Mouse (Mus musculus) macrophage (primary cell): ENCODE data around the gene Vil1. TPM values are rescaled to one million over a fixed set of nuclear protein-coding genes. Genes with fewer than 3 reads are reported as not detected.

Experiments used
- H3K27ac ChIP-seq: fragments of 350-480 bp; formaldehyde crosslinking; 2 replicates; pipeline ENCODE4 v1.9.0; 2021
- H3K36me3 ChIP-seq: fragments of 350-480 bp; formaldehyde crosslinking; 2 replicates; pipeline ENCODE4 v1.9.0; 2021; ENCODE audit errors: inconsistent target
- H3K4me3 ChIP-seq: fragments of 350-480 bp; formaldehyde crosslinking; 2 replicates; pipeline ENCODE4 v1.9.0; 2021; ENCODE audit errors: inconsistent target
- H3K79me2 ChIP-seq: fragments of 350-480 bp; formaldehyde crosslinking; 2 replicates; pipeline ENCODE4 v1.9.0; 2021; ENCODE audit errors: inconsistent target
- WGBS: methylation state at CpG from one replicate; pipeline ENCODE4 v1.1.7; 2026; ENCODE audit warnings: inconsistent platforms; ENCODE audit not compliant: missing documents; 5-methylcytosine and 5-hydroxymethylcytosine counted together
- polyA plus RNA-seq: library from polyadenylated mRNA; stranded (reverse); fragments of 250-400 nt; gene quantifications from 3 replicates; pipeline ENCODE4 v1.2.4, GENCODE M21; 2018; ENCODE audit warnings: inconsistent platforms

Vil1 gene
- polyA plus RNA-seq, 1 experiment from 2014 or later: 0.04 TPM

DNA sequence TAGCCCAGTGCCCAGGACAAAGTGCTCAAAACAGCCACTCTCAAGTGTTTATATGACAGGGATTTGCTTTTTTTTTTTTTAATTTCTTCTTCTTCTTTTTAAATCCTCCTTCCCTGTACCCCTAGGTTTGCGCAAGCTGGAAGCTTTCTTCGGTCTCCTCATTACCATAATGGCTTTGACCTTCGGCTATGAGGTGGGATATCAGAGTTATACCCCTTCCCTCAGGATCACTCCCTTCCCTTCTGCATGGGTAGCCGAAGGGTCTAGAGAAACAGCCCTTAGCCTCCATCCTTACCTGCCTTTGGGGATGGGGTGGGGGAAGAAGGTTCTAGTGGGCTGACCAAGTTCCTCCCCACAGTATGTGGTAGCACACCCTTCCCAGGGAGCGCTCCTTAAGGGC, 28.7 kb upstream of the Vil1 start:
- 70% methylated on average over 5 of the region's 5 CpGs for WGBS
- Histone ChIP-seq H3K4me3 (no peak overlapping the region), H3K36me3 (peaks cover 35% of the 10 kb centered on the region), H3K79me2 (peaks cover 25% of the 10 kb centered on the region), H3K27ac (no peak overlapping the region)

DNA sequence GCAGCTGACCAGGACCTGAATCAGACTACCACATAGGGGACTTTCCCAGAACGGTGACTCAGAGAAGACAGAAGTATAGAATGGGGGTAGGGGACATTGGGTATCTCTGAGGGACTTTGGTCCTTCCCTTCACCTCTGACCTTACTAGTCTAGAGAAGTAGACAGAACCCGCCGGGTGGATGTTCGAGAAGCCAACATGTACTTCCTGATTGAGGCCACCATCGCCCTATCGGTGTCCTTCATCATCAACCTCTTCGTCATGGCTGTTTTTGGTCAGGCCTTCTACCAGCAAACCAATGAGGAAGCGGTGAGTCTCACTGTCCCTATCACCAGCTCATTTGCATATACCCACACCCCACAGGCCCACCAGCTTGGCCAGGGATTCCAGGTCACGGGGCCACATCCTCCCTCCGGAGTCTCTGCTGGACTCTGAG, 27.6 kb upstream of the Vil1 start:
- Histone ChIP-seq H3K36me3 (peaks cover 37% of the 10 kb centered on the region), H3K27ac (no peak overlapping the region), H3K79me2 (peaks cover 14% of the 10 kb centered on the region; the same call in 1 of the 2 replicates), H3K4me3 (no peak overlapping the region)
- WGBS: 47% methylated on average over 10 of the region's 10 CpGs

DNA sequence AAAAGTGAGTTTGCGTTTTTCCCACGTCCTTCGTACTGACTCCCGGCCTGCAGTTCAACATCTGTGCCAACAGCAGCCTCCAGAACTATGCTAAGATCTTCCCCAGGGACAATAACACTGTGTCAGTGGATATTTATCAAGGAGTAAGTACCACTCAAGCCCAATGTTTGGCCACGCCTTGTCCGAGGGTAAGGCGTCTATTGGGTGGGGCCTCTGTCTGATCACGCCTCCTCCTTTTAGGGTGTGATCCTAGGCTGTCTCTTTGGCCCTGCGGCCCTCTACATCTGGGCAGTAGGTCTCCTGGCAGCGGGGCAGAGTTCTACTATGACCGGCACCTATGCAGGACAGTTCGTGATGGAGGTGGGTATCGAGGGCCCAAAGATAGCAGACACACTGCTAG, 25.8 kb upstream of the Vil1 start:
- peaks cover 33% of the 10 kb centered on the region for H3K36me3 ChIP-seq
- H3K4me3 ChIP-seq: no peak overlapping the region
- 92% methylated on average over 13 of the region's 13 CpGs for WGBS
- no peaks in the 10 kb centered on the region for H3K79me2 ChIP-seq
- H3K27ac ChIP-seq: no peak overlapping the region

DNA sequence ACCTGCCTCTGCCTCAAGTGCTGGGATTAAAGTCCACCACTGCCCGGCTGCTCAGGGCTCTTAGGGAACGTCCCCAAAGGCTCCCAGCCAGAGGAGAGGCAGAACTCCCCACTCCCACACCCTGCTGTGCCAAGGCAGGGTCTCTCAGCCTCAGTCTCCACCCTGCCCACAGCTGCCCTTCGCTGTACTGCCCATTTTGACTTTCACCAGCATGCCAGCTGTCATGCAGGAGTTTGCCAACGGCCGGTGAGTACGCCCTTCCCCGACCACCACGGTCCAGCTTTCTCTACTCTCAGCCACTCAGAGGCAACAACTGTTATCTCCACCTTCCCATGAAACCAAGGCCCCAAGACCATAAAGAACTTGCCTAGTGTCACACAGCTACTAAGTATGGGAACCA, 24.7 kb upstream of the Vil1 start:
- 95% methylated on average over 8 of the region's 8 CpGs for whole genome bisulfite sequencing
- H3K4me3 ChIP-seq: no peak overlapping the region

DNA sequence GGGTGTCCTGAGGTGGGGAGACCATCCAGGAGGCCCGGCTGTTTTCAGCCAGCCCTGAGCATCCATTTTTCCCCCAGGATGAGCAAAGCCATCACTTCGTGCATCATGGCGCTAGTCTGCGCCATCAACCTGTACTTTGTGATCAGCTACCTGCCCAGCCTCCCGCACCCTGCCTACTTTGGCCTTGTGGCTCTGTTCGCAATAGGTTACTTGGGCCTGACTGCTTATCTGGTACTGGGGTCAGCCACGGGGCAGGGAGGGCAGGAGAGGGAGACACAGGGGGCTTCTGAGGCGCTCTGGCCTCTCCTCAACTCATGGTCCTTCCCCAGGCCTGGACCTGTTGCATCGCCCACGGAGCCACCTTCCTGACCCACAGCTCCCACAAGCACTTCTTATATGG, 24.1 kb upstream of the Vil1 start:
- no peak overlapping the region for H3K4me3 ChIP-seq
- H3K27ac ChIP-seq: no peak overlapping the region
- 92% methylated on average over 10 of the region's 10 CpGs for WGBS
- H3K36me3 ChIP-seq: peaks cover 33% of the 10 kb centered on the region
- H3K79me2 ChIP-seq: no peaks in the 10 kb centered on the region

More for the DNA sequence above, 24.7 kb upstream of the Vil1 start:
- H3K36me3 ChIP-seq: peaks cover 33% of the 10 kb centered on the region
- no peaks in the 10 kb centered on the region for H3K79me2 ChIP-seq
- no peak overlapping the region for H3K27ac ChIP-seq

DNA sequence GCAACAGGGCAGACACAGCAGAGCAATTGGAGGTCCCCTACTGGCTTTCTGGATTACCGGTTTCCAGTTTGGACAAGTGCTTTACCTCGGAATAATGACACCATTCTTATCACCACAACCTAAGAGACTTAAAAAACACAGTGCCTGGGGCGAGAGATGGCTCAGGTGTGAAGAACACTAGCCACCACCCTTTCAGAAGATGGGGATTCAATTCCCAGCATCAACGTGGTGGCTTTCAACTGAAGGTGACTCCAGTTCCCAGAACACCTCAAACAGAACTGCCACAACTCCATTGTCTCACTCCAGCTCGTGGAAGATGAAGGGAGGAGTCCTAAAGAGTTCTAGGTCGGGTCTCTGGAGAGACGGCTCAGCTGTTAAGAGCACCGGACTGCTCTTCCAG, 23.6 kb upstream of the Vil1 start:
- H3K27ac ChIP-seq: no peak overlapping the region
- no peak overlapping the region for H3K4me3 ChIP-seq
- H3K79me2 ChIP-seq: no peaks in the 10 kb centered on the region
- WGBS: 92% methylated on average over 6 of the region's 8 CpGs
- peaks cover 33% of the 10 kb centered on the region for H3K36me3 ChIP-seq

DNA sequence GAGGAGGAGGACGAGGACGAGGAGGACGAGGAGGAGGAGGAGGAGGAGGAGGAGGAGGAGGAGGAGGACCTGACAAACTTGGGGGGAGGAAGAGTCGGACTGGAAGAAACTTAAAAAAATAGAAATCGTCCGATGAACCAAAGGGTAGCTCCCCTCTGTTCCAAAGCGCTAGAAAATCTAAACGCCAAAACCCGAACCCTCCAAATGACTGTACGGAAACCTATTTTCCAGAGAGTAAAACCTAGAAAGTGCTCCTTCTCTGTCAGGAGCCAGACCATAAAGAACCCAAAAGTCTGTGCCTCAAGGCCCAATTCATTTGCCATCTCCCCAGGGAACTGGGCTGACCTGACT, 22.8 kb upstream of the Vil1 start:
- 52% methylated on average over 6 of the region's 10 CpGs for WGBS
- Histone ChIP-seq H3K27ac (peak overlapping the region; percentile 88), H3K79me2 (no peaks in the 10 kb centered on the region), H3K4me3 (peak overlapping the region; percentile 36), H3K36me3 (peaks cover 33% of the 10 kb centered on the region)

DNA sequence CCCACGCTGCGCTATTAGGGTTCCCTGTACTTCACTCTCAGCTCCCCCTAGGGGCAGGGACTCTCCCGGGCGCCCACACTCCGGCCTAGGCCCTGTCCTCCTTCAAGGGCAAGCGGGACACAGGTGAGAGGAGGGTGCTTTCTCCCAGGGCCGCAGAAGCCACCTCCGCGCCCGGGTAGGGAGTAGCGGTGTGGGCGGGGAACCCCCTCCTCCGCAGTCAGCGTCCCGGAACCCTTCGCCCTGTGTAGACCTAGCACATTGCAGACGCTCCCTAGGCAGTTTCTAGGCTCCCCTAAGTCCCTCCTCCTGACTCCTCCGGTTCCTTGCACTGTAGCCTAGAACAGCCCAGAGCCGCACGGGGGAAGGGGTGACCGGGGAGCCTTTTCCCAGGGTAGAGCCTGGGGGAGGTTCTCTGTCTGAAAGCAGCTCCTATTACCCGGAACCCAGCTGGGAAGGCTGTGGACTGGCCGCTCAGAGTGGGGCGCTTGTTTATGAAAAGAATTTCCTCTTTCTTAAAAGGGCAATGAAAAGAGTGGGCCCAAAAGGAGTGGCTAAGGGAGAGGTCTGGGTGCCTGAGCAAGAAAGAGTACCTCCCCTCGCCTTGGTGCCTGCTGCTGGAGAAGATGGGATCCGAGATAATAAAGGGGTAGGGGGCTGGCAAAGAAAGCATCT, 22.3 kb upstream of the Vil1 start:
- peaks cover 31% of the 10 kb centered on the region for H3K36me3 ChIP-seq
- H3K4me3 ChIP-seq: peak overlapping the region; percentile 36
- peak overlapping the region; percentile 88 for H3K27ac ChIP-seq
- no peaks in the 10 kb centered on the region for H3K79me2 ChIP-seq
- WGBS: 1% methylated on average over 25 of the region's 26 CpGs

DNA sequence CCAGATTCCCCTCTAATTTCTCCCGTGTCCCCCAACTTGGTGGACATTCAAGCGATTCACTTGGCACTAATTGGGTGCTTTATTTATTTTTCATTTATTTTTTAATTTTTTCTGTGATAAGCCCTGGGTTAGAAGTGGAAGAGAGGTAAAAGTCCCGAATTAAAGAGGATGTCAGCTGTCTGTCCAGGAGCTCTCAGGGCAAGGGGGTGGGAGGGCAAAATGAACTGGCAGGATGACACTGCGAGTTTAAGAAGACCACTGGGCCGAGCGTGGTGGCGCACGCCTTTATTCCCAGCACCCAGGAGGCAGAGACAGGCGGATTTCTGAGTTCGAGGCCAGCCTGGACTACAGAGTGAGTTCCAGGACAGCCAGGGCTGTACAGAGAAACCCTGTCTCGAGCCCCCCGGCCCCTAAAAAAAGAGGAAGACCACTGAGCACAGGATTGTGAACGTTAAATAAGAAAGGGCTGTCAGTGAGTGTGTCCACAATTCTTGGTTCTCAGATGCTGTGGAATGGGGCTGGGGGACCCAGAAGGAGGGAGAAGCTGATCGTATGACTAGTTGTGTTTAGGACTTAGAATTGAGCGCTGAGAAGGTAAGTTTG, 21.7 kb upstream of the Vil1 start:
- peaks cover 4% of the 10 kb centered on the region for H3K79me2 ChIP-seq
- 31% methylated on average over 15 of the region's 15 CpGs for WGBS
- peak overlapping the region; percentile 36 for H3K4me3 ChIP-seq
- peak overlapping the region; percentile 88 for H3K27ac ChIP-seq
- H3K36me3 ChIP-seq: peaks cover 27% of the 10 kb centered on the region

DNA sequence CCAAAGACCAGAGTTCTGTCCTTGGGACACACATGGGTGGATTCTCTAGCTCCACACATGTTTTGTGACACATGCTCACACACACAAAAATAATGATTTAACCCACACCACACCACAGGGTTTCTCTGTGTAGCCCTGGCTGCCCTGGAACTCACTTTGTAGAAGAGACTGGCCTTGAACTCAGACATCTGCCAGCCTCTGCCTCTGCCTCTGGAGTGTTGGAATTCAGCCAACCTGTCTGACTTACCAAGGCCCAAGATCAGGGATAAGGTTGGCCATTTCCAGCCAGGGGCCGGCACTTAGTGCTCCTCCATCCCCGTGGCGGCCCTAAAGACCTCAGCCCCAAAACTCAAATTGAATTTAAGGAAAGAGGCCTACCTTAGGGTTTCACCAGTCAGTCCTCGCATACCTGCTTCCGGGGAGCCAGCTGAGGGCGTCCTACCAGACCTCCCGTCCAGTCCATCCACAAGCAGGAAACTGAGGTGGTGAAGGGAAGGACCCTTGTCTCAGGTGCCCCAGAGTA, 20.7 kb upstream of the Vil1 start:
- H3K36me3 ChIP-seq: peaks cover 21% of the 10 kb centered on the region
- H3K27ac ChIP-seq: no peak overlapping the region
- H3K79me2 ChIP-seq: peaks cover 14% of the 10 kb centered on the region
- H3K4me3 ChIP-seq: no peak overlapping the region
- WGBS: 91% methylated on average over 7 of the region's 7 CpGs

DNA sequence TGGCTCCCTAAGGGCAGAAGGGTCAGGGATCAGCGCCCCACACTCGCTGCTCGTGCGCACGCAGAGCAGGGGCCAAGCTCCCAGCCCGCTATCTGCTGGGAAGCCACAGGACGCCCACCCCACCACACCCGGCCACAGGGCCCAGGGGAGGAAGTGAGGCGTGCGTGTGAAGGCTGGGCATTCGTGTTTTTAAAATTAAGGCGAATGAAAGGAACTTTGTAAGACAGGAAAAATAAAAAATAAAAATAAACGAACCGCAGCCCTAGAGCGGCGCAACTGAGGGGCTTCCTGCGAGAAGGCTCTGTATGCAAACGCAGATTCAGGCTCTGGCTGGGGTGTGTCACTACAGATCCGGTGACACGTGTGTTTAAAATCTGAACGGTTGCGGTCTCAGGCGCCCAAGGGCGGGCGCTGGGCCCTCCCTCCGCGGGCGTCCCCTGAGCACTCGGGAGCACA, 19.3 kb upstream of the Vil1 start:
- H3K79me2 ChIP-seq: peaks cover 28% of the 10 kb centered on the region
- peak overlapping the region; percentile 69 for H3K27ac ChIP-seq
- peak overlapping the region; percentile 28; the same call in 1 of the 2 replicates for H3K4me3 ChIP-seq
- WGBS: 9% methylated on average over 27 of the region's 29 CpGs
- peaks cover 21% of the 10 kb centered on the region for H3K36me3 ChIP-seq

DNA sequence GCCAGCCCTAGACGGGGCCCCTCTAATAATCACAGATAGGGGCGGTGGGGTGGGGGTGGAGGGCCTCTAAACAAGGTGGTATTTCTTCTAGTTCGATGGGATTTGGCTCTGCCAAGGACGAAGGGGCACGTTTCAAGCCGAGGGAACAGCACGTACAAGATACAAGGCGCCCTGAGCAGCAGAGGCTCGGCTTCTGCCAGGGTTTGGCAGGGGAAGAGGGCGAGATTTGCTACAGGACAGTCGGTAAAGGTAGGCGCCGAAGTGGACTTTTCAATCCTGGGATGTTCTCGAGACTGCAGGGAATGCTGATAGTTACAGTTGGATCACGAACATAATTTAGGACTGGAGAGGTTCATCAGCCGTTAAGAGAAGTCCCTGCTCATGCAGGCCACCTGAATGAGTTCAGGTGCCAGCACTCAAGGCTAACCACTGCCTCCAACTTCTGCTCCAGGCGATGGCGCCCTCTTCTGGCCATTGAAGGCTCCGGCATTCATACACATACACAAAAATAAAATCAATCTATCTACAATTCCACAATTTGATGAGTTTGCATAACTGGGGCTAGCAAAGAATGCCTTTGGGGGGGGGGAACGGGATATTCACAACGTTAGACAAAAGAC, 18.8 kb upstream of the Vil1 start:
- 8% methylated on average over 21 of the region's 21 CpGs for WGBS
- H3K79me2 ChIP-seq: peaks cover 33% of the 10 kb centered on the region

DNA sequence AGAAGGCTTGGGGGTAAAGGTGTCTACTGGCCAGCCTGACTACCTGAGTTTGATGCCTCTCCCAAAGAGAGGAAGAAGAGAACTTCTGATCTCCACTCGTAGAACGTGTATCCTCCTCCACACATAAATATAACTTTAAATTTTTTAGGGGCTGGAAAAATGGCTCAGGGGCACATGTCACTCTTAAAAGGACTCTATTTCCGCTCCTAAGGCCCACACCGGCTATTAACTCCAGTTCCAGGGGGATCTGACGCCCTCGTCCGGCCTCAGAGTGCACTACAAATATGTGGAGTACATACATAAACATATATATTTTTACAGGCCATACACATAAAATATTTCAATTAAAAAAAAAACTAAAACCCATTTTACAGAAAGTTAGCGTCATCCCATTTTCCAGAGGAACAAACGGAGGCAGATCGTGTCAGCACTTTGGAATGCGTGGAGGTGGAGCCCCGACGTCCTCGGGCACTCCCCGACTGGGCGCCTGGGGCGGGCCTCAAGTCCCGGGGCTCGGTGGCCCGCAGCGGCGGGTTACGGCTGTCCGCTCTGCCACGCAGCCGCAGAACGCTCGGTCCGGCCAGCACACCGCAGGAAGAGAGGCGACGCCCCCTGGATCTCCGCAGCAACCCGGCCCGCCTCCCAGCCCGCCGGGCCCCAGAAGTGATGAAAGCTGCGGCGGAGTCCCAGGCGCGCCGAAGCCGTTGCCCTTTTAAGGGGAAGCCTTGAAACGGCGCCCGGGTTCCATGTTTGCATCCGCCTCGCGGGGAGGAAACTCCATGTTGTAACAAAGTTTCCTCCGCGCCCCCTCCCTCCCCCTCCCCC, 18.0 kb upstream of the Vil1 start, which contains the start of gene Ctdsp1:
TSS of gene Ctdsp1 (plus strand) at position 586 of the 825 bp plus-strand sequence.
- Histone ChIP-seq H3K36me3 (peaks cover 14% of the 10 kb centered on the region), H3K4me3 (peak within 1 kb of the TSS; percentile 58), H3K79me2 (peaks cover 33% of the 10 kb centered on the region), H3K27ac (peak within 1 kb of the TSS; percentile 81)
- 3% methylated on average over 49 of the region's 51 CpGs for WGBS

More for the DNA sequence above, 18.8 kb upstream of the Vil1 start:
- Histone ChIP-seq H3K36me3 (peaks cover 17% of the 10 kb centered on the region), H3K27ac (peak overlapping the region; percentile 69), H3K4me3 (peak overlapping the region; percentile 28)

DNA sequence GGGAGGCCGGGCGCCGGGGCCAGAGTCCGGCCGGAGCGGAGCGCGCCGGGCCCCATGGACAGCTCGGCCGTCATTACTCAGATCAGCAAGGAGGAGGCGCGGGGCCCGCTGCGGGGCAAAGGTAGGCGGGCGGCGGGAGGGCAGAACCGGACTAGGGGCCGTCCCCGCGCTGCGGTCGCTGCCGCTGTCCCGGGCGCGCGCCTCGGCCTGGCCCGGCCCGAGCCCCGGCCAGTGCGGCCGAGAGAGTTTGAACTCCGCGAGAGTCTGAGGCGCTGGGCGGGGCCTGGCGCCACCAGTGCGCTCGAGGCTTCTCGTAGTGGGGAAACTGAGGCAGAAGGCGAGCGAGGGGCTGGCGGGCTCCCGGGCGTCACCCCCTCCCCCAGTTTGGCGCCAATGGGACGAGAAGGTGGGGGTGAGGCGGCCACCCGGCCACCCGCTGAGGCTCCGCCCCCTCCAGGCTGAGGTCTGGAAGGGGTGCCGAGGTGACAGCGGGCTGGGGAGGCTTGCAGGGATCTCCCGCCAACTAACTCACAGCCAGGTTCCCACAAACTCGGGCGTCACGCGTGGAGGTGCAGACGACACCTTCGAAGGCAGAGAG, 17.2 kb upstream of the Vil1 start:
- WGBS: under 1% methylated on average over 54 of the region's 63 CpGs
- Histone ChIP-seq H3K27ac (peak overlapping the region; percentile 81), H3K79me2 (peaks cover 33% of the 10 kb centered on the region), H3K4me3 (peak overlapping the region; percentile 58), H3K36me3 (peaks cover 14% of the 10 kb centered on the region)
